Mouse (Mus musculus) cerebellum, adult 2 months (tissue): Measurements from ENCODE around the gene Gm853.

Experiments
- CTCF ChIP-seq: fragments of 200-500 bp; IDR thresholded peaks from 2 replicates; pipeline ENCODE4 v1.5.1; 2011; ENCODE audit warnings: low read depth, mild to moderate bottlenecking, control low read depth, low read length, moderate library complexity, borderline replicate concordance; ENCODE audit not compliant: insufficient read depth
- POLR2A ChIP-seq: fragments of 200-500 bp; IDR thresholded peaks from 2 replicates; pipeline ENCODE4 v1.6.1; 2011; ENCODE audit warnings: low read length, control low read depth, borderline replicate concordance; ENCODE audit not compliant: insufficient read depth

GRCm38 (mm10) chr4:130175072-130175711 is 47.0 kb downstream of the Gm853 start, which contains the start of gene Tinagl1:
- TF ChIP-seq CTCF = no peak
- TF ChIP-seq POLR2A = no peak
